Mouse (Mus musculus) frontal cortex, postnatal 36 days (tissue): ENCODE data around the gene Tead3.
A peak's percentile ranks its signal among the peaks of the same experiment; 100 is the strongest.

ENCODE experiments used
- DNase-seq, 2 experiments: peaks; one replicate each; pipeline ENCODE4 v3.0.0; 2022; ENCODE audit warnings: low spot score in 2 of 2

The Tead3 gene

GRCm38 (mm10) chr17:28311366-28312132, 39.1 kb downstream of the Tead3 start:
- no peak for DNase-seq

DNA sequence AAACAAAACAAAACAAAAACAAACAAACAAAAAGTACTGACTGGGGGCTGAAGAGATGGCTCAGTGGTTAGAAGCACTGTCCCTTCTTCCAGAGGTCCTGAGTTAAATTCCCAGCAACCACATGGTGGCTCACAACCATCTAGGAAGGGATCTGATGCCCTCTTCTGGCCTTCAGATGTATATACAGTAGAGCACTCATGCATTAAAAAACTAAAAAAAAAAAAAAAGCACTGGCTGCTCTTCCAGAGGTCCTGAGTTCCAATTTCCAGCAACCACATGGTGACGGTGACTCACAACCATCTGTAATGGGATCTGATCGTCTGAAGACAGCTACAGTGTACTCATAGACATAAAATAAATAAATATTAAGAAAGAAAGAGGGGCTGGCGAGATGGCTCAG, 39.8 kb downstream of the Tead3 start:
- no peak for DNase-seq

- DNase-seq, result peak; percentile 86 to 90
These were observed 42.1 kb downstream of the Tead3 start for GRCm38 (mm10) chr17:28308297-28309195.

DNA sequence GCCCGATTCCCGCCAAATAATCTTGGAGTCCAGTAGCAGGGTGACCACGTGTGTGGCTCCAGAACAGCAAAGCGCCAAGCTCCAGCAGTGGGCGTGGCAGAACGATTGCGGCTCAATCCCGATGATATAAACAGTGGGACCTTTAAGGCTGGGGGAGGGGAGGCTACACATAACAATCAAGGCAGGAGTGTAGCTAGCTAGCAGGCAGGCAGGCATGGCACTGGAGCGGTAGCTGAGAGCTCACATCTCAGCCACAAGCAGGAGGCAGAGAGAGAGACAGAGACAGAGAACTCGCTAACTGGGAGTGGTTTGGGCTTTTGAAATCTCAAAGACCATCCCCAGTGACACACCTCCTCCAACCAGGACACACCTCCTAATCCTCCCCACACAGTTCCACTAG, 45.4 kb downstream of the Tead3 start:
- no peak for DNase-seq

DNA sequence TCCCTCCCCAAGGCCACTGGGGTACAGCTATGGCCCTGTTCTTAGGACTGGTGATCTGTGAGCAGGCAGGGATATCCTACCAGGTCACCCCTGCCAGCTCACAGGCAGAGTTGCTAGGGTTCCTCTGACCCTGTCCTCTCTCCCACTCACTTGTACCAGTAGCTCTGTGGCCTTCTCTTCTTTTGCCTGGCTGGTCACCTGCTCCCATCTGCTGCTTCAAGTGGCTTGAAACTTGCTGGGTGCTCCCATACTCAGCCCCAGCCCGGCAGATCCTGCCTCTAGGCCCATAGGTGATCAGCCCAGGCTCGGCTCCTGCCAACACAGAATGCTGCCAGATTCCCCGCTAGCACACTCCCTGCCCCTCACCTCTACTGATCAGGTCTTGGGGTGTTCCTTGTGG, 49.8 kb downstream of the Tead3 start:
- no peak for DNase-seq

DNA sequence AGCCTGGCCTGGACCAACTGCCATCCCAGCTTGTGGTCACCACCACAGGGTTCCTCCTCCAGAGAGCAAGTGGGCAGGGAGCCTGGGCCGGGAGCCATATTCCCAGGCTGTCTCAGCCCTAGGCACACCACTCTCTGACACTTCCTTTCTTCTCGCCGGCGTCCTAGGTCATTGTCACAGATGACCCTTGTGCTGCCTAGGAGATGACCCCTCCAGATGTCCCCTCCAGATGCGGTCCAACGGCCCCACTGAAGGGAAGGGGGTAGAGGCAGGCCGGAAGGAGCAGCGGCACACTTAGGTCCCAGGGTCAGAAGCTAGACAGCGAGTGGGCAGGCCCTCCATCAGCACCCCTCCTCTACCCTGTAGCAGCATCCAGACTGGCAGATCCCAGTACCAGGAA, 50.3 kb downstream of the Tead3 start:
- no peak for DNase-seq

GRCm38 (mm10) chr17:28299669-28300320, 50.8 kb downstream of the Tead3 start:
- DNase-seq, result no peak

DNA sequence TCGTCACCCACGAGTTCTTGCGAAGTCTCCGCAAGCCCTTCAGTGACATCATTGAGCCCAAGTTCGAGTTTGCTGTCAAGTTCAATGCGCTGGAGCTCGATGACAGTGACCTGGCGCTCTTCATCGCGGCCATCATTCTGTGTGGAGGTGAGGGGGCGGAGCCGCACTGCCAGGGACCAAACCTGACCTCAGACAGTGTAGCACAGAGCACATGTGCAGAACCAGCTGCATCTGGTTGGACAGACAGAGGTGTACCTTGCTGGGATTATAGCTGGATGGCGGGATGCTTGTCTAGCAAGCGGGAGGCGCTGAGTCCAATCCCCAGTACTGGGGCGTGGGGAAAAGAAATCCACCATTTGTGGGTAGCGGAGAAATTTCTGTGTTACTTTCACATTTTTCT, 51.7 kb downstream of the Tead3 start:
- no peak for DNase-seq

DNA sequence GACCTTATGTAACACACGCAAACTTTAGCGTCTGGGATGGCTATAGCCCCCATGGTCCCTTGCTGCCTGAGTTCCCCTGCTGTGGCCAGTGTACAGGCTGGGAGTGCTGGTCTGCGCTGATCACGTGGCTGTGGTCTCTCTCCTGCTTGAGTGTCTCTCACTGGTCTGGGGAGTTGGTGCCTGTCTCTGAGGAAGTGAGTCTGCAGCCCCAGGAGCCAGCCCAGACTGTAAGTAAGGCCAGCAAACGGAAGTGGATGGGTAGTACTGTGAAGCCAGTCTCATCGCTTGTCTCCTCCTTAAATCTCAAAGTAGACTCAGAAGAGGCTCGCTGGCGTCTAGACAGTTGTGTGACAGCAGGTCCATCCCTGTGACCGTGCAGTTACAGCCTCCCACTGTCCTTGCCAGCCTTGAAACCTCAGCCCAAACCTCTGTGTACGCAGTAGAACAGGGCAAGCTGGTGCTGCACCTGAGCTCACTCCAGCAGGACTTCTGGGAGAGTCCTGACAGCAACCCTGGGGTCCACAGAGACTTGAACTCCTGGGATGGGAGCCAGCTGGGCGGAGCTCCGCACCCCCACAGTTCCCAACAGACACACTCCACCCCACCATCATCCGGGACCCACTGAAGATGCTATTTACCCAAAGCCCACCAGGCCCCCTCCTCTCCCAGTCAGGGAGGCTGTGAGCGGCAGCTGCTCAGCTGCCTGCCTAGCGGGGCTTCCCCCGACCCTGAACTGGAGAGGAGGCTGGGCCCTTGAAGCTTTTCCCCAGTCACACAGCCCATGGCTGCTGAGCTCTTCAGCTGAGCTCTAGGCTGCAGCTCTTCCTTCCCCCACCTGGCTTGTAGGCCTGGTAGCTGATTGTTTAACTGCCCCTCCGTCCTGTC, 55.9 kb downstream of the Tead3 start:
- no peak for DNase-seq

- no peak for DNase-seq
These were observed 56.9 kb downstream of the Tead3 start for GRCm38 (mm10) chr17:28293716-28294115.

- DNase-seq, result no peak
These were observed 59.3 kb downstream of the Tead3 start for GRCm38 (mm10) chr17:28291346-28291745.

- DNase-seq, result no peak
These were observed 59.9 kb downstream of the Tead3 start for GRCm38 (mm10) chr17:28290671-28291070.

- peak in 1 of 2 experiments; percentile 14 for DNase-seq
These were observed 60.4 kb downstream of the Tead3 start for GRCm38 (mm10) chr17:28290262-28290661.

DNA sequence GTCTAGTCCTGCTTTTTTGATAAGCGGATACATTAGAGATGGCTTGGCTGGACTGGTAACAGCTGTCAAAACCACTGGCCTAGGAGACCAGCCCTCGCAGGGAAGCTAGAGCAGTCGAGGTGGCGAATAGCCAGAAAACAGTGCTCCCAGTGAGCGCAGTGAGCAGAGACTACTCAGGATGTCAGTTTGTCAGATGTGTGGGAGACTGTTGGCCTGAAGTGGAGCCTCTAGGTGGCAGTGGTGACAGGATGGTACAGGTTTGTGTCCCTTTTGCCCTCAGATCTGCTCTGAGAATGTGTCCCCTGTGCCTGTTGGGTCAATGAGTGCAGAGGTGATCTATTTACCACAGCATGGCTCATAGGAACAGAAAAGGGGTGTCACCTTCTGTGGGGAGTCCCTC, 62.6 kb downstream of the Tead3 start:
- no peak for DNase-seq

DNA sequence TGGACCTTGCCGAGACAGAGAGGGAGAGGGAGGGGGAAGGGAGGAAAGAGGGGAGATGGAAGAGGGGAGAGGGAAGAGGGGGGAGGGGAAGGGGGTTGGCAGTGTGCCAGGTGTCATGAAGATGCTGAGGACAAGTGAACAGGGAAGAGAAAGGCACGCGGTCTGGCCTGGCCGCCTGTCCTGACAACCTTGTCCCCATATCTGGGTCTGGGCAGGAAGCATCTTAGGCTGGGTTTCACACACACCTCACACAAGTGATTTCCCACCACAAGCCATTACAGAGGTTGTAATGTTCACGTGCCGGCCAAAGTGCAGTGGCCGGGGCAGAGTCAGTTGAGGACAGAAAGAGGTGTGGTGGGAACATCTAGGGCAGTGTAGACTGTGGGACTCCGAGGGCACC, 63.0 kb downstream of the Tead3 start:
- no peak for DNase-seq

- DNase-seq, result no peak
These were observed 63.7 kb downstream of the Tead3 start for GRCm38 (mm10) chr17:28286964-28287363.

- DNase-seq, result no peak
These were observed 64.5 kb downstream of the Tead3 start for GRCm38 (mm10) chr17:28286133-28286532.

- DNase-seq, result no peak
These were observed 67.4 kb downstream of the Tead3 start for GRCm38 (mm10) chr17:28283199-28283598.

DNA sequence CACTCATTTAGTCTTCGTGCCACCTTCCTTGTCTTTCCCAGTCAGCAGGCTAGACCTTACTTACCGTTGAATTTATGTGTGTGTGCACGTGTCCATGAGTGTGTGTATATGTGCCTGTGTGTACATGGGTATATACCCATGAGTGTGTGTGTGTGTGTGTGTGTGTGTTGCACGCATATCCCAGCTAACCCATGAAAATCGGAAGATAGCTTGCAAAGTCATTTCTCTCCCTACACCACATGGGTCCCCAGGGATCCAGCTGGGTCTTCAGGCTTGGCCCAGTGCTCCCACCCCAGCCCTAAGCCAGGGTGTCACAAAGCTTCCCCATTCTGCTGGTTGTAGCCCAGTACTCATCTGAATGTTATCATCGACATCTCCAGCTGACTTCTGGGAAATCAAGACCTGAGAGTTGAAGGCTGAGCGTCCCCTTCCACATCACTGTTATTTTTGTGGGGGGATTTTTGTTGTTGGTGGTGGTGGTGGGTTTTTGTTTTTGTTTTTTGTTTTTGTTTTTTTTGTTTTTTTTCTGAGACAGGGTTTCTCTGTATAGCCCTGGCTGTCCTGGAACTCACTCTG, 68.7 kb downstream of the Tead3 start:
- no peak for DNase-seq
